Mouse (Mus musculus): Measurements from ENCODE around the gene Mrpl54. TPM values are rescaled to one million over a fixed set of nuclear protein-coding genes. Genes with fewer than 3 reads are reported as not detected.

Mrpl54 gene
- polyA plus RNA-seq, 1 experiment from 2014 or later: 249 TPM

DNA sequence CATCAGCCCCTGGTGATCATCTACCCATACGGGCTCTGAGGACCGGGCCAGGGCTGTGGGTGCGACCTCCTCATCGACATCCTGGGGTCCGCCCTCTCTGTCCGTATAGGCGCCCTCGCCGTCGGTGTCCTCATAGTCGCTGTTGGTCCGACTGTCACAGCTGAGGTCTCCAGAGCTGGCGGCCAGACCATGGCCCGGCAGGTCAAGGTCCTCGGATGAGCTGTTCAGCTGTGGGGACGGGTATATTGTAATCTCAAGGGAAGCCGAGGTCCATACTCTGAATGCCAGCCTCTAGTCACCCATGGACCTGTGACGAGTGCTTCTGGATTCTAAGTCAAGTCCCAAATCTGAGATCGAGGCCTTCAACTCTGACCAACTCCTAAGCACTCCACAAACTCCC is 7.1 kb upstream of the Mrpl54 start:
- Histone ChIP-seq H3K9ac (ENCODE audit: low read depth, low read length) (no peak overlapping the region), H3K4me2 (ENCODE audit: low read depth, low read length) (no peak overlapping the region), H3K27ac (ENCODE audit: low read length) (no peak overlapping the region), H3K27me3 (replicated peaks; ENCODE audit: control insufficient read depth, insufficient read depth, low read length) (no peaks in the 10 kb centered on the region), H3K9me3 (ENCODE audit: control insufficient read depth, low read length) (no peaks in the 10 kb centered on the region), H3K4me3 (ENCODE audit: low read length) (no peak overlapping the region), H3K36me3 (ENCODE audit: control insufficient read depth, insufficient read depth, low read length) (peaks cover 36% of the 10 kb centered on the region), H3K4me1 (ENCODE audit: control insufficient read depth, insufficient read depth, low read length) (peaks cover 12% of the 10 kb centered on the region)
- 93% methylated on average over 19 of the region's 19 CpGs for WGBS
- ATAC-seq: no peak

DNA sequence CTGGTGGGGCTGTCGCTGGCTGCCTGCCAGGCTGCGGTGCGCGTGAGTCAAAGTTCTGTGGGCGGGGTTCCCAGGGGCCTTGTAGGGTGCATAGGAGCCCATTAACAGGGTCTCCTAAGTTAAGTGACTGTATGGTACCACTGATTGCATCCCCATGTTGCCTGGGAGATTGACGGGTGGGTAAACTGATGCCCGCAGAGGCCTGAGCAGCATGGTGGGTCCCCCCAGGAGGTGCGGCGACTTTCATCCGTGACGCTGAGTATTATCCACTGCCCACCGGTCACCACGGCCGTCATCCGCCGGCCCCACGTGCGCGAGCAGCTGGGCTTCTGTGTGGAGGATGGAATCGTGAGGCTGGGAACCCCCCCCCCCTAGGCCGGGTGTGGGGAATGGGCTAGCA is 5.6 kb upstream of the Mrpl54 start:
- no peaks in the 10 kb centered on the region for H3K9me3 ChIP-seq (ENCODE audit: control insufficient read depth, low read length)
- H3K4me1 ChIP-seq (ENCODE audit: control insufficient read depth, insufficient read depth, low read length): peaks cover 17% of the 10 kb centered on the region
- H3K9ac ChIP-seq (ENCODE audit: low read depth, low read length): no peak overlapping the region
- no peaks in the 10 kb centered on the region for H3K27me3 ChIP-seq (replicated peaks; ENCODE audit: control insufficient read depth, insufficient read depth, low read length)
- 91% methylated on average over 21 of the region's 21 CpGs for WGBS
- ATAC-seq: peak; percentile 12
- no peak overlapping the region for H3K4me3 ChIP-seq (ENCODE audit: low read length)
- H3K27ac ChIP-seq (ENCODE audit: low read length): no peak overlapping the region
- peaks cover 31% of the 10 kb centered on the region for H3K36me3 ChIP-seq (ENCODE audit: control insufficient read depth, insufficient read depth, low read length)
- H3K4me2 ChIP-seq (ENCODE audit: low read depth, low read length): no peak overlapping the region

DNA sequence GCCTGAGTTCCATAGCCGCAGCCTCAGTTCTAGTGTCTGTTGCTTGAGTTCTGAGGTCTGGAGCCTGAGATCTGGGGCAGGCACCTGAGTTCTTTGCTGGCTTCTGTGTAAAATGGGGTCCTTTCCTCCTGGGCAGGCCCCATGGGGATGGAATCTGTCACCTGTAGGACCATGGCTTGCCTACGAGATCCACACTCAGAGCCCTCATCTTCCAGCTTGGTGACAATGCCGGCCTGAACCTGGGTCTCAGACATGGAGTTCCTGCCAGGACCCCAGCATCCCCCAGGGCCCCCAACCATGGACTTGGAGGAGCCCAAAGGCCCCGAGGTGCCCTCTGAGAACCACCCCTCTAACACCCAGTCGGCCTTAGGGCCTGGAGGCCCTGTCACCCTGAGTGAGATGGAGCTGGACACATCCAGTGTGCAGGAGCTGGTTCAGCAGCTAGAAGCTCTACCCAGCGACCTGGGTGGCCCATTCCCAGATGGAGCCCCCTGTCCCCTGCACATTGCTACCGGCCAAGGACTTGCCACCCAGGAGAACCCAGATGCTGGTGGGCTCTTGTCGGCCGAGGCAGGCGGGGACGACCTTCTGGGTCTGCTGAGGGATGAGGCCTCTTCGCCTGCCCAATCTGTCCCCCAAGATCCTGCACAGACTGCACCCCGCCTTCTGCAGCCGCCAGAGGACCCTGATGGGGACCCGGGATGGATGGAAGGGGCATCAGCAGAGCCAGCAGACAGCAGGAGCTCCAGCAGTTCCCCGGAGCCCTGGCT is 2.1 kb upstream of the Mrpl54 start:
- Histone ChIP-seq H3K27ac (ENCODE audit: low read length) (peak overlapping the region; percentile 60), H3K27me3 (replicated peaks; ENCODE audit: control insufficient read depth, insufficient read depth, low read length) (no peaks in the 10 kb centered on the region), H3K4me3 (ENCODE audit: low read length) (peak overlapping the region; percentile 79), H3K36me3 (ENCODE audit: control insufficient read depth, insufficient read depth, low read length) (peaks cover 44% of the 10 kb centered on the region), H3K4me2 (ENCODE audit: low read depth, low read length) (peak overlapping the region; percentile 84), H3K4me1 (ENCODE audit: control insufficient read depth, insufficient read depth, low read length) (peaks cover 25% of the 10 kb centered on the region), H3K9me3 (ENCODE audit: control insufficient read depth, low read length) (no peaks in the 10 kb centered on the region), H3K9ac (ENCODE audit: low read depth, low read length) (peak overlapping the region; percentile 90)
- 74% methylated on average over 16 of the region's 16 CpGs for WGBS
- no peak for ATAC-seq

DNA sequence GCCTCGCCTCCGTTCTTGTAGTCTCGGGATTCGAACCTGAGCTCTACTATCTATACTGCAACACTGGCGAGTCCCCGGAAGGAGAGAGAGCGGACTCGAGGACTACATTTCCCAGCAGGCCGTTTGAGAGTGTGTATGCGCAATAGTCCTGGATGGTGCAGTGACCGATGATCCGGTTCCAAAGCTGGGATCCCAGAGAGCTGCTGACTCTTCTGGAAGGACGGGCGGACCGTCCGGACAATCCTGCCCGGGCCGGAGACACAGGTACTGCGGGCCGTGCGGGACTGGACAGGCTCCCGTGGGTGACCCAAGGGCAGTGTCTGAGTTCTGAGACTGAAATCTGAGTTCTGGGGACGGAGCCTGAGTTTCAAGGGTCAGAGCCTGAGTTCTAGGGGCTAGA is 1.3 kb upstream of the Mrpl54 start:
- Histone ChIP-seq H3K4me1 (ENCODE audit: control insufficient read depth, insufficient read depth, low read length) (peaks cover 25% of the 10 kb centered on the region), H3K27ac (ENCODE audit: low read length) (peak overlapping the region; percentile 60), H3K4me2 (ENCODE audit: low read depth, low read length) (peak overlapping the region; percentile 84), H3K27me3 (replicated peaks; ENCODE audit: control insufficient read depth, insufficient read depth, low read length) (no peaks in the 10 kb centered on the region), H3K36me3 (ENCODE audit: control insufficient read depth, insufficient read depth, low read length) (peaks cover 38% of the 10 kb centered on the region), H3K9me3 (ENCODE audit: control insufficient read depth, low read length) (no peaks in the 10 kb centered on the region), H3K4me3 (ENCODE audit: low read length) (peak overlapping the region; percentile 79), H3K9ac (ENCODE audit: low read depth, low read length) (peak overlapping the region; percentile 90)
- WGBS: 2% methylated on average over 23 of the region's 23 CpGs
- peak; percentile 60 for ATAC-seq

- peaks cover 18% of the 10 kb centered on the region for H3K4me1 ChIP-seq (ENCODE audit: control insufficient read depth, insufficient read depth, low read length)
- peaks cover 5% of the 10 kb centered on the region; the same call in 1 of the 2 replicates for H3K9me3 ChIP-seq (ENCODE audit: control insufficient read depth, low read length)
- H3K27me3 ChIP-seq (replicated peaks; ENCODE audit: control insufficient read depth, insufficient read depth, low read length): no peaks in the 10 kb centered on the region
- peak overlapping the region; percentile 68 for H3K4me3 ChIP-seq (ENCODE audit: low read length)
- H3K9ac ChIP-seq (ENCODE audit: low read depth, low read length): peak overlapping the region; percentile 82
- peaks cover 15% of the 10 kb centered on the region; the same call in 1 of the 2 replicates for H3K36me3 ChIP-seq (ENCODE audit: control insufficient read depth, insufficient read depth, low read length)
- no peak for ATAC-seq
- peak overlapping the region; percentile 65 for H3K4me2 ChIP-seq (ENCODE audit: low read depth, low read length)
- H3K27ac ChIP-seq (ENCODE audit: low read length): no peak overlapping the region
- 94% methylated on average over 8 of the region's 8 CpGs for WGBS
These were observed 1.2 kb downstream of the Mrpl54 start for GRCm38 (mm10) chr10:81265540-81265939.

GRCm38 (mm10) chr10:81261025-81261424 is 5.7 kb downstream of the Mrpl54 start:
- 90% methylated on average over 4 of the region's 4 CpGs for WGBS
- Histone ChIP-seq H3K4me2 (ENCODE audit: low read depth, low read length) (no peak overlapping the region), H3K4me3 (ENCODE audit: low read length) (no peak overlapping the region), H3K27ac (ENCODE audit: low read length) (no peak overlapping the region), H3K9me3 (ENCODE audit: control insufficient read depth, low read length) (peaks cover 10% of the 10 kb centered on the region; the same call in 1 of the 2 replicates), H3K4me1 (ENCODE audit: control insufficient read depth, insufficient read depth, low read length) (peaks cover 15% of the 10 kb centered on the region), H3K36me3 (ENCODE audit: control insufficient read depth, insufficient read depth, low read length) (peaks cover 15% of the 10 kb centered on the region; the same call in 1 of the 2 replicates), H3K9ac (ENCODE audit: low read depth, low read length) (no peak overlapping the region), H3K27me3 (replicated peaks; ENCODE audit: control insufficient read depth, insufficient read depth, low read length) (peaks cover 26% of the 10 kb centered on the region; the same call in 1 of the 2 replicates)
- ATAC-seq: no peak

- WGBS: 42% methylated on average over 21 of the region's 21 CpGs
- H3K4me3 ChIP-seq (ENCODE audit: low read length): no peak overlapping the region
- H3K27ac ChIP-seq (ENCODE audit: low read length): no peak overlapping the region
- H3K9me3 ChIP-seq (ENCODE audit: control insufficient read depth, low read length): peaks cover 10% of the 10 kb centered on the region; the same call in 1 of the 2 replicates
- H3K9ac ChIP-seq (ENCODE audit: low read depth, low read length): no peak overlapping the region
- H3K27me3 ChIP-seq (replicated peaks; ENCODE audit: control insufficient read depth, insufficient read depth, low read length): peaks cover 32% of the 10 kb centered on the region
- H3K36me3 ChIP-seq (ENCODE audit: control insufficient read depth, insufficient read depth, low read length): peaks cover 7% of the 10 kb centered on the region; the same call in 1 of the 2 replicates
- H3K4me2 ChIP-seq (ENCODE audit: low read depth, low read length): no peak overlapping the region
- H3K4me1 ChIP-seq (ENCODE audit: control insufficient read depth, insufficient read depth, low read length): peaks cover 8% of the 10 kb centered on the region
- ATAC-seq: no peak
These were observed 7.4 kb downstream of the Mrpl54 start for GRCm38 (mm10) chr10:81259225-81259884.

- Histone ChIP-seq H3K9me3 (ENCODE audit: control insufficient read depth, low read length) (peaks cover 10% of the 10 kb centered on the region; the same call in 1 of the 2 replicates), H3K27me3 (replicated peaks; ENCODE audit: control insufficient read depth, insufficient read depth, low read length) (peaks cover 50% of the 10 kb centered on the region), H3K4me1 (ENCODE audit: control insufficient read depth, insufficient read depth, low read length) (peaks cover 10% of the 10 kb centered on the region), H3K4me3 (ENCODE audit: low read length) (peak overlapping the region; percentile 51), H3K36me3 (ENCODE audit: control insufficient read depth, insufficient read depth, low read length) (no peaks in the 10 kb centered on the region), H3K27ac (ENCODE audit: low read length) (no peak overlapping the region), H3K4me2 (ENCODE audit: low read depth, low read length) (peak overlapping the region; percentile 89), H3K9ac (ENCODE audit: low read depth, low read length) (peak overlapping the region; percentile 57)
- 1% methylated on average over 62 of the region's 62 CpGs for WGBS
- 0 out of 2 replicates have a peak, but pooled peaks have one; percentile 22 for ATAC-seq
These were observed 9.3 kb downstream of the Mrpl54 start for GRCm38 (mm10) chr10:81257158-81258039.

- H3K4me2 ChIP-seq (ENCODE audit: low read depth, low read length): no peak overlapping the region
- WGBS: 44% methylated on average over 1 of the region's 1 CpGs
- no peak for ATAC-seq
- peaks cover 60% of the 10 kb centered on the region for H3K27me3 ChIP-seq (replicated peaks; ENCODE audit: control insufficient read depth, insufficient read depth, low read length)
- no peaks in the 10 kb centered on the region for H3K9me3 ChIP-seq (ENCODE audit: control insufficient read depth, low read length)
- H3K4me1 ChIP-seq (ENCODE audit: control insufficient read depth, insufficient read depth, low read length): peaks cover 10% of the 10 kb centered on the region
- no peak overlapping the region for H3K4me3 ChIP-seq (ENCODE audit: low read length)
- H3K9ac ChIP-seq (ENCODE audit: low read depth, low read length): no peak overlapping the region
- no peaks in the 10 kb centered on the region for H3K36me3 ChIP-seq (ENCODE audit: control insufficient read depth, insufficient read depth, low read length)
- no peak overlapping the region for H3K27ac ChIP-seq (ENCODE audit: low read length)
These were observed 11.8 kb downstream of the Mrpl54 start for GRCm38 (mm10) chr10:81254886-81255285.

All from intestine, embryonic 16.5 days (tissue).